Mouse (Mus musculus) adrenal gland, postnatal 14 days (tissue): ENCODE measurements at regions not wholly inside any gene's neighbourhood (a gene's known extent, or its start where the extent isn't known, plus 50 kb on each side); places are given as distances from the start of the nearest gene placed in this dataset.

Experiments
- DNase-seq: peaks from one replicate; pipeline ENCODE4 v3.0.0; 2021; ENCODE audit warnings: mixed read lengths

DNA sequence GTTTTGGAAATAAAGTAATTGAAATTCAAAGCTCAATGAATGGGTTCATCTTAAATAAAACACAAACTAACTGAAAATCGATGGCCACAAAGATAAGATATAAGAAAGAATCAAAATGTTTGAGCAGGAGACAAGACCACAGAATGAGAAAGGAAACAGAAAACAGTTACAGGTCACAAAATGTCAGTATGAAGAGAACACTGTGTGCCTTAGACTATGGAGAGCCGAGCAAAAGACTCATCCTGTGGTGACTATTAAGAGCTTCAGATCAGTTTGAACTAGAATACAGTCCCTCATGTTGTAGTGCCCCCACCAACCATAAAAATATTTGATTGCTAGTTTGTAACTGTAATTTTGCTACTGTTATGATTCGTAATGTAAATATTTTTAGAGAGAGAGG lies 441.9 kb upstream of the 3110018I06Rik start:
- no peak for DNase-seq

GRCm38 (mm10) chr12:107047059-107047531 lies 441.3 kb upstream of the 3110018I06Rik start:
- DNase-seq, result no peak

- DNase-seq, result no peak
Measured at GRCm38 (mm10) chr12:107050891-107051635, 437.4 kb upstream of the 3110018I06Rik start.

DNA sequence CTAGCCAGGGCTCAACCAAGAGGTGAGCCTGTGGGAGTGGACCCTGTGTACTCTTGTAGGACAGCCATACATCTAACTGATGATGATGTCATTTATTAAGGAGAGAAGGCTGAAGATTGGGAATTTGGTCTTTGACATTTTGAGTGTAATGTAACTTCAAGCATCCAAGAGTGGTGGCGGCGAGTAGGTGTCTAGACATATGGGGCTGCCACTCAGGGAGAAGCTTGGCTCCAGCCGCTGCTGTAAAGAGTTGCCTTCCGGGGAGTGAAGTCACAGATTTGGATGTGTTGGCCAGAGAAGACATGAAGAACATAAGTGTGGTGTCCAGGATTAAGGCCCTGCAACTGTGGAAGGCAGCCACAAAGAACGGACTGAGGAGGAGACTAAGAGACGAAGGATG lies 436.3 kb upstream of the 3110018I06Rik start:
- DNase-seq, result no peak

- DNase-seq, result peak; percentile 31
Measured at GRCm38 (mm10) chr12:107056553-107056952, 431.9 kb upstream of the 3110018I06Rik start.

GRCm38 (mm10) chr12:107060514-107060913 lies 427.9 kb upstream of the 3110018I06Rik start:
- DNase-seq, result no peak

- no peak for DNase-seq
Measured at GRCm38 (mm10) chr12:107067346-107067745, 421.1 kb upstream of the 3110018I06Rik start.

GRCm38 (mm10) chr12:107082541-107082940 lies 405.9 kb upstream of the 3110018I06Rik start:
- no peak for DNase-seq

DNA sequence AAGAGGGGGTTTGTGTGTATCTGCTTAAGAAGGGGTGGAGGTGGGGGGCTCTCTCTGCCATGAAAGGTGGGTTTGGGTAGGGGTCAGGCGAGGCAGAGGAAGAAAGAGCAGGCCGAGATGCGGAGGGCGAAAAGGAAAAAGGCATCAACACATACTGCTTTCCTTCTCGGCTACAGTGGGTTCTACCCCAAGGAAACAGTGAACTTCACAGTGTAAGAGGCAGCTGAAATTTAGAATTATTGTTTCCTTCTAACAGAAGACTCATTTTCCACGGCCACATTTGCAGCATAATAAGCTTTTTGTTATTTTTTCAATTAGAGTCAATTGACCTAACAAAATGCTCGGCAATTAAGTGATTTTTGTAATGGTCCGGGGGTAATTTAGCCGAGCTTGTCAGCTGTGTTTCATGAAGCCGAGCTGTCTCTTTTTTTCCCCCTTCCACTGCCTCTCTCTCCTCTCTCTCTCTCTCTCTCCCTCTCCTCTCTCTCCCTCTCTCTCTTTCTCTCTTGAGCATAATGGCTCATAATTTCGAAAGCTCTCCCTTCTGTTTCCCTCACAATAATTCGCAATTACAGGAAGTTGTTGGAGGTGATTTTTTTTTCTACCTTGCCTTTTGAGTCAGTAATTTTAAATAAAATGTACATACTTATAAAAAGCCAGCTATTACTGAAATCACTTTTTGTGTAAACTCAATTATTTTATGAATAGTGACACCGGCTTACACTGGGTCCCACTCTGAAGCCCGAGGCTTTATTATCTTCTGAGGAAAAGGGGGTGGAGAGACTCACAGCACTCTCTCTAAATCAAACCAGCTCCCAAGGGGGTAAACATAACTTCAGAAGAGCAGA lies 403.1 kb upstream of the 3110018I06Rik start:
- no peak for DNase-seq

DNA sequence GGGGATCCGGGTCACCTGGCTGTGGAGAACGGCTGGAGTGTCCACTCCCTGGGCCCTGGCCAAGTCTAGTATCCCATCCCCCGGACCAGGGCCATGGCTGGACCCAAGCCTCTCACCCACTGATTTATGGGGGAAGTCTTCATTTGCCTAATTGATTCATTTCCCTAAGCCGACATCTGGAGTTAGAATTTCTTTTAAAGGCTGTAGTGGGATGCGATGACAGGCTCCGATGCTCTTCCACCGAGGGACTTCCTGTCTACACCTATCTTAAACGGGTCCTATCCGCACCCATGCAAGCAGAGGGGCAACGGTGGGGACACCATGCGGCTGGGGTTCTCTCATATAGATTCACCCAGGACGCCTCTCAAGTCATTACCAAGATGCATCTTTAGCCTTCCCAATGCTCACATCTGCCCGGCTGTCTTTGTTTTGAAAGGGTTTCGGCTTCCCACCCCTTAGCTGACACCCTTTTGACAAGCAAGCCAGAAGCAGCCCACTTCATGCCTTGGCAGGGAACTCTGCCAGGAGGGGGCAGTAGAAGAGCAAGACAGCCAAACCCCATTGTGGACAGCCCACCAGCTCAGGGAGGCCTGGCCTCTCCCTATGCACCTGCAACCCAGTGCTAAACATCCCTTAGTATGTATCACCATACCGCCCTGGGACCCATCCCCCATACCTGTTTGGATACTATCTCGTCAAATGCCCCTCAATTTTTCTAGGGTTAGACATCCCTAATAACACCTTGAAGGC lies 402.4 kb upstream of the 3110018I06Rik start:
- peak; percentile 54 for DNase-seq

DNA sequence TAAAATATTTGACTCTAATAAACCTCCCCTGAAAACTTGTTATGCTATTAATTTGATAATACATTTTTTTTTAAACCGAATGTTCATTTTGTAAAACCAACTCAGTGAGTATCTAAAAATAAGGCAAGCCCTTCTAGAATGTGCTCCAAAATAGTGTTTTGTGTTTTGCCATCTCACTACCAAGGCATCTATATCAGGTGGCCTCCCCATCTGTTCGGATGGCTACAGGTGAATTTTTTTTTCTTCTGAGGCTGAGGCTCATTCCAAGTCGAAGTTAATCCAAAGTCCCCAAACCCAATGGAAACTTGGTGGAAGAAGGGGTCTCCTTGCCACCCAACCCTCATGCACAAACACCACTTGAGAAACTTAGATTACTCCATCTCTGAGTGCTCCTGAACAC lies 396.3 kb upstream of the 3110018I06Rik start:
- DNase-seq, result no peak

- no peak for DNase-seq
Measured at GRCm38 (mm10) chr12:107093326-107093725, 395.1 kb upstream of the 3110018I06Rik start.

DNA sequence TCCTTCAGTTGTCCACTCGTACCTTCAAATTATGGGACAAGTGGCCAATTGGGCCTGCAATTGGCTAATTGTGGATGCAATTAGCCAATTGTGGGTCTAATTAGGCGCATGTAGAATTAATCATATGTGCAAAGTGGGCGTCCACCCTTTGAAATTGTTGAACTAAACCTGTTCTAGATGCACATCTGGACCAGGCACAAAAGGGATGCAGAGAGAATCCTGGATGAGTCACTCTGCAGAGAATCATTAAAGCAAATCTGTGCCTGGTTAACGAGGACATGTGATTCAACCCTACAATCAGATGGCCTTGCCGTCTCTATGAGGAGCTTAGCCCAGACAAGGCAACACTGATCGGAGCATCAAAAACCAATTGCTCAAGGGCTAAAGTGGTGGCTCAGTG lies 393.0 kb upstream of the 3110018I06Rik start:
- peak; percentile 10 for DNase-seq

DNA sequence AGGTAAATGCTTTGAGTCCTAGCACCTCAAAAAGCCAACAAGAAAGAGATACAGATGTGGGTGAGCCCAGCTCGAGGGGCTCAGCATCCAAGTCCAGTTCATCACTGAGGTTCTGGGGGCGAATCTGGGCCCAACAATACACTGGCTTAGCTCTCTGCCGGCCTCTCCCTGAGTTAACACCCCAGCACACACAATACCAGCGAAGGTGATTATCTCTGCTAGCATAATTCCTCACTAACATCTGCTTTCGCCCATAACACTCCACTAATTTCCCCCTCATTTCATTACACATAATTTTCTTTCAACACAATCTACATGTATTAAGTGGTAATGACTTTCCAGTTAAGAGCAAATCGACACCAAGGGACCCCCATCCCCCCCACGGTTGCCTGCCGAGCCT lies 383.9 kb upstream of the 3110018I06Rik start:
- no peak for DNase-seq

GRCm38 (mm10) chr12:107105017-107105416 lies 383.4 kb upstream of the 3110018I06Rik start:
- DNase-seq, result no peak

- no peak for DNase-seq
Measured at GRCm38 (mm10) chr12:107111908-107112770, 376.3 kb upstream of the 3110018I06Rik start.

- DNase-seq, result no peak
Measured at GRCm38 (mm10) chr12:107118364-107118763, 370.1 kb upstream of the 3110018I06Rik start.

GRCm38 (mm10) chr12:107119076-107119475 lies 369.4 kb upstream of the 3110018I06Rik start:
- no peak for DNase-seq

DNA sequence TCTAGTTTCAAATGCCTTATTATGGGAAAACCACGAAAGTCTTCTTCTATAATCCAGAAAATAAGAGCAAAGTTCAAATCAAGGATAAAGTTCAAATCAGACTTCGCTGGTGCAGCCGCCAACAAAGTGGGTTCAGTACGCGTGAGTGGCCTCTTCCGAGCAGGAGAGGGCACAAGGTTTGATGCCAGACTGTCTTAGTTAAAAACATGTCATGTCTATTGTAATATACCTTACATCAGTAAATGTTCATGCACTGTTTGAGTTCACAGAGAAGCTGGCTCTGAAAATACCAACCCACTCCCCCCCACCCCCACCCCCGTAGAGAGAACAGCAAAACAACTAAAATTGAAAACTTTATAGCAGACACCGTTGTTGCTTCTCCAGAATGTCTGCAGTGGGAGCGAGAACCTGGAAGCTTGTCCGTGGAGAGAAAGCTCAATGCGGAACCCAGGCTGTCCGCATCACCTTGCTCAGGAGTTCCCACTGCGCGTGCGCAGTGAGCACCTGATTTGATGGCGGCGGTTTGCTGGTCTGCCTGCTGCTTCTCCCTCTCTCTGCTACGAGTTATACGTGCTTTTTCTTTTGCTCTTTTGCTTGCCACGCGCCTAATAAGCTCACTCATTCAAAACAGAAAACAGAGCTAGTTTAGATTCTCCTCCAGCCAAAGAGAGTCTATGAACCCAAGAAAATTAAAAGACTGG lies 367.8 kb upstream of the 3110018I06Rik start:
- no peak for DNase-seq

- no peak for DNase-seq
Measured at GRCm38 (mm10) chr12:107121990-107122389, 366.4 kb upstream of the 3110018I06Rik start.

GRCm38 (mm10) chr12:107123661-107124060 lies 364.8 kb upstream of the 3110018I06Rik start:
- no peak for DNase-seq
